Mouse (Mus musculus) intestine, postnatal 0 days (tissue): ENCODE results near the gene Slc22a20. TPM values are rescaled to one million over a fixed set of nuclear protein-coding genes. Genes with fewer than 3 reads are reported as not detected.

Source experiments
- ATAC-seq: fragments of 200-750 bp; cut with Nextera tagmentation; 2 replicates; pipeline ENCODE4 v1.8.0; 2017; ENCODE audit warnings: mild to moderate bottlenecking, moderate TSS enrichment, moderate library complexity
- H3K27ac ChIP-seq: fragments of 300-500 bp; sonication (generic); 2 replicates; pipeline ENCODE4 v1.5.1; 2014; ENCODE audit warnings: mild to moderate bottlenecking, low read depth, low read length, moderate library complexity
- H3K27me3 ChIP-seq: fragments of 300-500 bp; sonication (generic); replicated peaks from 2 replicates; pipeline ENCODE4 v1.6.1; 2014; ENCODE audit warnings: low read length, mixed read lengths; ENCODE audit not compliant: control insufficient read depth, insufficient read depth
- H3K36me3 ChIP-seq: fragments of 300-500 bp; sonication (generic); 2 replicates; pipeline ENCODE4 v1.6.1; 2014; ENCODE audit warnings: mild to moderate bottlenecking, moderate library complexity; ENCODE audit not compliant: control insufficient read depth, insufficient read depth
- H3K4me1 ChIP-seq: fragments of 300-500 bp; sonication (generic); replicated peaks from 2 replicates; pipeline ENCODE4 v1.6.1; 2014; ENCODE audit warnings: antibody characterized with exemption, low read length, mixed read lengths; ENCODE audit not compliant: control insufficient read depth, insufficient read depth
- H3K4me2 ChIP-seq: fragments of 300-500 bp; sonication (generic); replicated peaks from 2 replicates; pipeline ENCODE4 v1.6.1; 2014; ENCODE audit warnings: low read depth, mild to moderate bottlenecking, moderate library complexity
- H3K4me3 ChIP-seq: fragments of 300-500 bp; sonication (generic); 2 replicates; pipeline ENCODE4 v1.5.1; 2014; ENCODE audit warnings: low read depth, low read length
- H3K9ac ChIP-seq: fragments of 300-500 bp; sonication (generic); 2 replicates; pipeline ENCODE4 v1.6.1; 2014; ENCODE audit warnings: mild to moderate bottlenecking, low read depth, low read length
- H3K9me3 ChIP-seq: fragments of 300-500 bp; sonication (generic); 2 replicates; pipeline ENCODE4 v1.6.1; 2016; ENCODE audit warnings: mixed run types; ENCODE audit not compliant: control insufficient read depth
- CTCF ChIP-seq: sonication (generic); IDR thresholded peaks from 2 replicates; pipeline ENCODE4 v1.5.1; 2016; ENCODE audit warnings: low read depth, mild to moderate bottlenecking, control low read depth, antibody characterized with exemption, moderate library complexity
- WGBS: fragments of 180-500 bp; shearing (Covaris S2); extraction: QIAGEN DNeasy Blood & Tissue Kit; methylation state at CpG from one replicate; pipeline ENCODE4 v1.1.7; 2014; 5-methylcytosine and 5-hydroxymethylcytosine counted together
- polyA plus RNA-seq: library from polyadenylated mRNA; unstranded; fragments of >200 nt; fragmentation: Nextera tagmentation; extraction: Ambion mirVana; gene quantifications from 2 replicates; pipeline ENCODE4 v1.2.1, GENCODE M21; 2015

Slc22a20 gene
- polyA plus RNA-seq, 1 experiment from 2014 or later: not detected

DNA sequence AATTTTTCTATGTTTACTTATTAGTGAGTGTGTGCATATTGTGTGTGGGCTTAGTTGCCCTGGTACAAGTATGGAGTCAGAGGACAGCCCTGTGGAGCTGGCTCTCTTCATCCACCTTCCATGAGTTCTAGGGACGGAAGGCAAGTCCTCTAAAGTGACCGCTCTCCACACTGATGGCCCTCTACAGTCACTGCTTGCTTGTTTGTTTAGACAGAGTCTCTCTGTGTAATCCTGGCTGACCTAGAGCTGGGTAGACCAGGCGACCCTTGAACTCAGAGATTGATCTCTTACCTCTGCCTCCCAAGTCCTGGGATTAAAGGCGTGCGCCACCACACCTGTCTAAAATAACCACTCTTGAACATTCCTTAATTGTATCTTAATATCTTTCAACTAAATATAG, 28.6 kb downstream of the Slc22a20 start:
- H3K4me1 ChIP-seq: peaks cover 4% of the 10 kb centered on the region; the same call in 1 of the 2 replicates
- no peaks in the 10 kb centered on the region for H3K27me3 ChIP-seq
- WGBS: 72% methylated on average over 5 of the region's 5 CpGs
- H3K4me3 ChIP-seq: no peak overlapping the region
- ATAC-seq: no peak
- no peak for TF ChIP-seq CTCF
- peaks cover 9% of the 10 kb centered on the region; the same call in 1 of the 2 replicates for H3K36me3 ChIP-seq
- no peak overlapping the region for H3K27ac ChIP-seq
- no peaks in the 10 kb centered on the region for H3K9me3 ChIP-seq
- no peak overlapping the region for H3K4me2 ChIP-seq
- H3K9ac ChIP-seq: no peak overlapping the region

DNA sequence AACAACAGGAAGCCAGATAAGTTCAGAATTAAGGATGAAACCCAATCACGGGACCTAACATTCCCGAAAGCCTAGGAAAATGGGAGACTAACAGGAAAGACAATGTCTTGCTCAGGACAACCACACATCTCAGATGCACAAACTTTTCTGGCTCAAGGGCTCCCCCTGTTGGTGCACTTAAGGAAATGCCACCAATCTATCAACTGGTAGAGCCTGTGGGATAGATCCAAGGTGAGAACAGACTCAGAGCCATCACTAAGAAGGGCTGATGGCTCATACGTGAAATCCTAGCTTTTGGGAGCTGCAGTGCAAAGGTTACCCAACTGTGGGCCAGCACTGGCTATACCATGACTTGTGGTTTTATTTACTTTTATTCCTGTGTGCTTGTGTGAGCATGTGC, 29.3 kb downstream of the Slc22a20 start:
- H3K9ac ChIP-seq: no peak overlapping the region
- H3K36me3 ChIP-seq: peaks cover 16% of the 10 kb centered on the region; the same call in 1 of the 2 replicates
- no peak overlapping the region for H3K27ac ChIP-seq
- 21% methylated on average over 3 of the region's 3 CpGs for WGBS
- peaks cover 4% of the 10 kb centered on the region; the same call in 1 of the 2 replicates for H3K4me1 ChIP-seq
- H3K4me3 ChIP-seq: no peak overlapping the region
- TF ChIP-seq CTCF: peak; percentile 93
- H3K27me3 ChIP-seq: no peaks in the 10 kb centered on the region
- H3K4me2 ChIP-seq: no peak overlapping the region
- H3K9me3 ChIP-seq: no peaks in the 10 kb centered on the region
- peak; percentile 39 for ATAC-seq

DNA sequence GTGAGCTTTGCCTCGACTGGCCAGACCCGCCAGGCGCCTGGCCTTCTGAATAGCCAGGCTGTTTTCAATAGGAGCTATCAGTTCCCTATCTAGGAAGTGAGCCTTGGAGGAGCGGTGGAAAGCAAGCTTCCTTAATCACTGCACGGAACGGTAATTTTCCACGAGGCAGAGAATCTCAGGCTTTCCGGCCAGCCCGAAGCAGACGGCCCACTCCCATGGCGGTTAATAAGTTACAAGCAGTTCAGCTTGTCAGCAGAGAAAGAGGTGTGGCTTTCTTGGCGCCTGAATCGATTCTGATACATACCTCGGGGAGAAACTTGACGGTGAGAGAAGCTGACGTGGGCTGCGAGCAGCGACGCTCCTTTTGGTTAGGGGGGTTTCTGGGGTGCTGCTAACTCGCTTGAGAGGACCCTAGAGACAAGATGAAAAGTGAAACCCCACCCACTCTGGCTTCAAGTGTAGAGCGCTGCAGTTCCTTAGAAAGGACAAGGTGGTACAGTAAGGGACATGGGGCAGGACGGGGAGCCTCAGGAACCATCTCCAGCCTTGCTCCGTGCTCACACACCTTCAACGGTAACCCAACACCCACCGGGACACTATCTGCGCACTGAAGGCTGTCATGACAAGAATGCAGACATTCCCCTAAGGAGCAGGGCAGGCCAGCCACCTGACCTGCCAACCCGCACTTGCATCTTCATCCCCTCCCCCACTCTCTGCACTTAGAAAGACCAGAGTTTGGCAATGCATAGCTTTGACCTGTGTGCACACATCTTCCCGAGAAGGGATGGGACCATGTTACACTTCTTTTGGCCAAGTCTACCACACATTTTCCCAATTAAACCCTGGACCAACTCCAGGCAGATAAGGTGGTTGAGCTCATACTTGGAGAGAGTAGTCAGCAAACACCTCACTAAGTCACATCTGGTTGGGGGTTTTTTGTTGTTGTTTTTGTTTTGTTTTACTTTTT, 30.0 kb downstream of the Slc22a20 start:
- no peak for TF ChIP-seq CTCF
- Histone ChIP-seq H3K4me2 (peak overlapping the region; percentile 46), H3K4me1 (peaks cover 4% of the 10 kb centered on the region; the same call in 1 of the 2 replicates), H3K9ac (no peak overlapping the region), H3K4me3 (no peak overlapping the region), H3K27ac (peak overlapping the region; percentile 29; the same call in 1 of the 2 replicates), H3K9me3 (no peaks in the 10 kb centered on the region), H3K36me3 (peaks cover 18% of the 10 kb centered on the region), H3K27me3 (no peaks in the 10 kb centered on the region)
- WGBS: 35% methylated on average over 28 of the region's 28 CpGs
- peak; percentile 40 for ATAC-seq

DNA sequence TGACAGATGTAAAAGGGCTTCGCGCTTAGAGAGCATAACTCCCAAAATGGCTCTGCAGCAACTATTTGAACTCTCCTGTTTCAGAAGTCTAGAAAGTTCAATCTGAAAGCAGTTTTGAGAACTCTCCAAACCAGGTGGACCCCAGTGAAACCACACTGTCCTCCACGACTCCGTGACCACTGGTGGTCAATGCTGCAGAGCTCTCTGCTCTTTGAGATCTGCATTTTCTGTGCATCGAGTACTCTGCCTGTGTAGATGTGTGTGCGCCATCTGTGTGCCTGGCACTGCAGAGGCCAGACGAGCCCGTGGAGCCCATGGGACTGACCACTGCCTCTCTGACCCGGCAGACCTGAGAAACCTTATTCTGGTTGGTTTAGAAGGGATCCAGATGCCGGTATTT, 31.0 kb downstream of the Slc22a20 start:
- Histone ChIP-seq H3K27me3 (no peaks in the 10 kb centered on the region), H3K4me2 (0 out of 2 replicates have a peak overlapping the region, but pooled peaks have one; percentile 46), H3K4me3 (no peak overlapping the region), H3K9ac (no peak overlapping the region), H3K27ac (peak overlapping the region; percentile 15; the same call in 1 of the 2 replicates), H3K36me3 (peaks cover 28% of the 10 kb centered on the region), H3K9me3 (no peaks in the 10 kb centered on the region), H3K4me1 (peaks cover 4% of the 10 kb centered on the region; the same call in 1 of the 2 replicates)
- WGBS: 81% methylated on average over 10 of the region's 10 CpGs
- ATAC-seq: no peak
- no peak for TF ChIP-seq CTCF

DNA sequence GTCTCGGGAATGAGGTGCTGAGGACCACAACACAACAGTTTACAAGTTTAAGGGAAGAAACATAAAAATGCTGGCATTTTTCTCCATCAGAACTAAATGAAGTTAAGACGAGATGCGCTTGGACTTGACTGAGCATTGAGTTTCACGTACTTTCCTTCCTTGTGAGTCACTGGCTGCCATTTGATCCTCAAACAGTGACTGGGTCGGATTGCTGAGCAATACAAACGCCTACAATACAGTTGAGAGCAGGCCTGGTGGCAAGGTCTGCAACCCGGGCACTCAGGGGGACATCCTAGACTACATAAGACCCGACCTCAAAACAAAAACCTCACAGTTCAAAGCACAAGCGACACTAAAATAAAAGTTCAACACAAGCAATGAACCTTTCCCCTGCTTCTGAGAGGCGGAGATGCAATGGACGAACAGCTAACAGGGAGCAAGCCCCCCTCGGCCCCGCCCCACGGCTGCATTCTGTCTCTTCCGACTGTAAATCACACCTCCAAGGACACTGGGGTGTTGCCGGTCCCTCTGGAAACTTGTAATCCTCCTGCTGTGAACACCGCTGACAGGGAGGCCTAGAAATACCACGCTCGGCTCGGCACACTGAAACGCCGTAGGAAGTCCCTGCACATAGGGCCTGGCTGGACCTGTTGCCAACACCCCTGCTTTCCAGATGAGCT, 31.8 kb downstream of the Slc22a20 start:
- 0 out of 2 replicates have a peak overlapping the region, but pooled peaks have one; percentile 1 for H3K27ac ChIP-seq
- 51% methylated on average over 22 of the region's 22 CpGs for WGBS
- peaks cover 33% of the 10 kb centered on the region for H3K36me3 ChIP-seq
- H3K4me3 ChIP-seq: no peak overlapping the region
- TF ChIP-seq CTCF: no peak
- no peak overlapping the region for H3K9ac ChIP-seq
- no peaks in the 10 kb centered on the region for H3K9me3 ChIP-seq
- H3K4me2 ChIP-seq: no peak overlapping the region
- ATAC-seq: no peak
- H3K27me3 ChIP-seq: no peaks in the 10 kb centered on the region
- peaks cover 4% of the 10 kb centered on the region; the same call in 1 of the 2 replicates for H3K4me1 ChIP-seq
